Mouse (Mus musculus) midbrain, embryonic 16.5 days (tissue): Measurements from ENCODE around the gene Sash3. TPM values are rescaled to one million over a fixed set of nuclear protein-coding genes. Genes with fewer than 3 reads are reported as not detected.

Experiments
- ATAC-seq: fragments of 200-750 bp; cut with Nextera tagmentation; 2 replicates; pipeline ENCODE4 v1.8.0; 2017; ENCODE audit warnings: moderate TSS enrichment
- H3K27ac ChIP-seq: fragments of 300-500 bp; sonication (generic); 2 replicates; pipeline ENCODE4 v1.5.1; 2014; ENCODE audit warnings: mild to moderate bottlenecking, low read length, mixed read lengths
- H3K27me3 ChIP-seq: fragments of 300-500 bp; sonication (generic); 2 replicates; pipeline ENCODE4 v1.6.1; 2014; ENCODE audit warnings: low read depth, low read length, mixed read lengths; ENCODE audit not compliant: control insufficient read depth, insufficient read depth
- H3K36me3 ChIP-seq: fragments of 300-500 bp; sonication (generic); 2 replicates; pipeline ENCODE4 v1.6.1; 2014; ENCODE audit warnings: mild to moderate bottlenecking, low read length, moderate library complexity, mixed read lengths; ENCODE audit not compliant: control insufficient read depth, insufficient read depth
- H3K4me1 ChIP-seq: fragments of 300-500 bp; sonication (generic); 2 replicates; pipeline ENCODE4 v1.6.1; 2014; ENCODE audit warnings: mild to moderate bottlenecking, low read length, mixed read lengths; ENCODE audit not compliant: control insufficient read depth, insufficient read depth
- H3K4me2 ChIP-seq: fragments of 300-500 bp; sonication (generic); 2 replicates; pipeline ENCODE4 v1.6.1; 2014; ENCODE audit warnings: mild to moderate bottlenecking, low read length, mixed read lengths
- H3K4me3 ChIP-seq: fragments of 300-500 bp; sonication (generic); 2 replicates; pipeline ENCODE4 v1.5.1; 2014; ENCODE audit warnings: low read depth, mild to moderate bottlenecking, low read length, moderate library complexity, mixed read lengths
- H3K9ac ChIP-seq: fragments of 300-500 bp; sonication (generic); 2 replicates; pipeline ENCODE4 v1.6.1; 2014; ENCODE audit warnings: low read depth, low read length, mixed read lengths
- H3K9me3 ChIP-seq: fragments of 300-500 bp; sonication (generic); replicated peaks from 2 replicates; pipeline ENCODE4 v1.6.1; 2014; ENCODE audit warnings: mild to moderate bottlenecking, low read length, mixed read lengths; ENCODE audit not compliant: control insufficient read depth, poor library complexity, severe bottlenecking
- WGBS: fragments of 180-500 bp; shearing (Covaris S2); extraction: QIAGEN DNeasy Blood & Tissue Kit; methylation state at CpG from one replicate; pipeline ENCODE4 v1.1.7; 2014; 5-methylcytosine and 5-hydroxymethylcytosine counted together
- polyA plus RNA-seq: library from polyadenylated mRNA; unstranded; fragments of >200 nt; fragmentation: Nextera tagmentation; extraction: Ambion mirVana; gene quantifications from 2 replicates; pipeline ENCODE4 v1.2.1, GENCODE M21; 2015

The Sash3 gene
- polyA plus RNA-seq, 1 experiment from 2014 or later = 1.2 TPM

DNA sequence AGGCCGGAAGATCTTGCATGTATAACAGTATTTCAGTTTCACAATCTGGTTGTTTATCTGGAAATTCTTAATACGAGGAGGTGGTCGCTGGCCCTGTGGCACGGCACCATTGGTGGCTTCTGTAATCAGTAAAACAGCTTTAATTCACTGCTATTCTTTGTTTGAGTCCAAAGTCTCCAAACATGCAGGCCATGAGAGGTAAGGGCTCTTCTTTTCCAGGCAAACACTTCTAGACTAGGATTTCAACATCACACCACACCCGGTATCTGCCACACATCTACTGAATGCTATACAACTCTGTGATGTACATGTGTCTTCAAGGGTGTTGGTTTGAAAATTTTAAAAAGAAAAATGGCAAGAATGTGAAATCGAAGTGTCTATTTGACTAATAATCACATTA lies 45.0 kb downstream of the Sash3 start:
- Histone ChIP-seq H3K4me1 (no peaks in the 10 kb centered on the region), H3K9me3 (no peaks in the 10 kb centered on the region), H3K4me3 (no peak overlapping the region), H3K4me2 (no peak overlapping the region), H3K27ac (no peak overlapping the region), H3K9ac (no peak overlapping the region), H3K36me3 (peaks cover 5% of the 10 kb centered on the region; the same call in 1 of the 2 replicates), H3K27me3 (no peaks in the 10 kb centered on the region)
- 91% methylated on average over 6 of the region's 6 CpGs for WGBS
- ATAC-seq = no peak

GRCm38 (mm10) chrX:48193235-48194152 lies 47.3 kb downstream of the Sash3 start:
- Histone ChIP-seq H3K36me3 (peaks cover 5% of the 10 kb centered on the region; the same call in 1 of the 2 replicates), H3K27me3 (no peaks in the 10 kb centered on the region), H3K4me2 (no peak overlapping the region), H3K4me1 (no peaks in the 10 kb centered on the region), H3K4me3 (no peak overlapping the region), H3K9ac (no peak overlapping the region), H3K27ac (no peak overlapping the region), H3K9me3 (no peaks in the 10 kb centered on the region)
- no peak for ATAC-seq
- 56% methylated on average over 14 of the region's 14 CpGs for WGBS

GRCm38 (mm10) chrX:48197856-48198255 lies 51.6 kb downstream of the Sash3 start:
- Histone ChIP-seq H3K9me3 (no peaks in the 10 kb centered on the region), H3K9ac (no peak overlapping the region), H3K4me3 (no peak overlapping the region), H3K27me3 (no peaks in the 10 kb centered on the region), H3K27ac (no peak overlapping the region), H3K4me2 (no peak overlapping the region), H3K36me3 (no peaks in the 10 kb centered on the region), H3K4me1 (no peaks in the 10 kb centered on the region)
- ATAC-seq = no peak
- 82% methylated on average over 3 of the region's 3 CpGs for WGBS

DNA sequence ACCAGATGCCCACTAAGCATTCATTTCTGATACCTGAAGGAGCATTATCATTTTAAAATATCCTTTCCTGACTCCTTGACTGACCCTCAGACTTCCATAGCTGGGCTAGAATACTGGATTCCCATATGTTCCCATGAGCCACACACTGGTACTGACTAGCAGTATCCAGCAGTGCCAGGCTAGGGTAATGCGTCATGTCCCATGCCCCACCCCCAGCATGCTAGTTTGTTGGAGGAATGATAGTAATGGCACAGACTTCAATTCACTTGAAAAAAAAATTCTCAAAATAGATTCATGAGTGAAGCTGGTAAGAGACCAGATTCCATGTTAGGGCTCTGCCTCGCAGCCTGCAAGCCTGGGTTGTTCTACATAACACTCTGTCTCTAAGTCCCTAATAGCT lies 52.8 kb downstream of the Sash3 start:
- no peaks in the 10 kb centered on the region for H3K27me3 ChIP-seq
- H3K27ac ChIP-seq = no peak overlapping the region
- no peak overlapping the region for H3K9ac ChIP-seq
- H3K4me1 ChIP-seq = peaks cover 2% of the 10 kb centered on the region; the same call in 1 of the 2 replicates
- WGBS = 92% methylated on average over 2 of the region's 2 CpGs
- H3K4me3 ChIP-seq = no peak overlapping the region
- no peak overlapping the region for H3K4me2 ChIP-seq
- no peaks in the 10 kb centered on the region for H3K9me3 ChIP-seq
- no peak for ATAC-seq
- H3K36me3 ChIP-seq = no peaks in the 10 kb centered on the region

DNA sequence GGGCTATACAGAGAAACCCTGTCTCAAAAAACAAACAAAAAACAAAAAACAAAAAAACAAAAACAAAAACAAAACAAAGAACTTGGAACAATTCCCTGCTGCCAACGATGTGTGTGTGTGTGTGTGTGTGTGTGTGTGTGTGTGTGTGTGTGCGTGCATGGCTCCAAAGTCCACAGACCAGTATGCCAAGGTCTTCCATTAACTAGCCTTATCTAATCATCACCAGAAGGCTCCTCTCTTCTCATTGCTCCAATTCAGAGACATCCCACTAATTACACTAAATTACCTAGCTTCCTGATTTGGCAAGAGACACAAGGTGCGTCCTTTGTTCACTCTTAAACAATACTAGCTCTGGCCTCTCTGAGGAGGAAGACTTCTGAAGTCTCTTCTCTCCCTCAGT lies 54.5 kb downstream of the Sash3 start:
- Histone ChIP-seq H3K4me1 (peaks cover 9% of the 10 kb centered on the region), H3K9ac (no peak overlapping the region), H3K9me3 (no peaks in the 10 kb centered on the region), H3K36me3 (no peaks in the 10 kb centered on the region), H3K4me2 (no peak overlapping the region), H3K27ac (no peak overlapping the region), H3K27me3 (no peaks in the 10 kb centered on the region), H3K4me3 (no peak overlapping the region)
- ATAC-seq = no peak
- 87% methylated on average over 3 of the region's 3 CpGs for WGBS

DNA sequence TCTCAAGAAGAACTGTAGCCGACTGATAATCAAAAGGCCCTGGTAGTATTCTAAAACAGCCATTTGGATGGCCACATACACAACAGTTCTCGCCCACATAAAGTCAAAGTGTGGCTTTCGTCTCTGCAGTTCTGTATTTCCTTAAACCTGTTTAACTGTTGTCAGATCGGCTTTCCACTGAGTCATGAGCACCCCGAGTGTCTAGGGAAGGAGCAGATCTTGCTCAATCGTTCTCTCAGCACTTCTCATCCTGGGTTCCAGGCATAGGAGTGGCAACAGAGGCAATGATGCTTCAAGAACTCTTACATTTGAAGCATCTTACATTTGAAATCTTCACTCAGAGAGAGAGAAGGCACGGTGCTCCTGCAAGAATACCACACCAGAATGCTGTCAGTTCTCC lies 55.7 kb downstream of the Sash3 start:
- 83% methylated on average over 7 of the region's 7 CpGs for WGBS
- H3K4me1 ChIP-seq = peaks cover 18% of the 10 kb centered on the region
- H3K9me3 ChIP-seq = no peaks in the 10 kb centered on the region
- no peak overlapping the region for H3K9ac ChIP-seq
- no peaks in the 10 kb centered on the region for H3K27me3 ChIP-seq
- ATAC-seq = no peak
- H3K4me3 ChIP-seq = no peak overlapping the region
- no peak overlapping the region for H3K27ac ChIP-seq
- no peaks in the 10 kb centered on the region for H3K36me3 ChIP-seq
- H3K4me2 ChIP-seq = no peak overlapping the region

DNA sequence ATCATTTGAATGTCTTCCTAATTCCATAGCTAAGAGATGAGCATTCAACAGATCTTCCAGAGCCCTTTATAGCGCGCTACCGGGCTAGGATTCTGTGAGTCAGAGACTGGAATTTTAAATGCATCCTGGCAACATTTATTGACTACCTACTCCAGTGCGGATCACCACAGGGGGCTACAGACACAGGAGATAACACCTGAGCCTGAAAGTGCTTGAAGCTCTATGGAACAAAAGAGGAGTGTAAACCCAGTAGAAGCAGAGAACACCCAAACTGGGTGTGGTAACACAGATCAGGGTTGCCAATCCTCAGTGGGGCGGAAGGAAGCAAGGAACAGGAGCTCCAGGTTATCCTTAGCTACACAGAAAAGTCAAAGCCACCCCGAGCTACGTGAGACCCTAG lies 56.2 kb downstream of the Sash3 start:
- no peak for ATAC-seq
- H3K36me3 ChIP-seq = no peaks in the 10 kb centered on the region
- H3K27me3 ChIP-seq = no peaks in the 10 kb centered on the region
- H3K4me2 ChIP-seq = no peak overlapping the region
- no peak overlapping the region for H3K27ac ChIP-seq
- no peak overlapping the region for H3K4me3 ChIP-seq
- H3K9me3 ChIP-seq = no peaks in the 10 kb centered on the region
- H3K4me1 ChIP-seq = peaks cover 19% of the 10 kb centered on the region
- WGBS = 85% methylated on average over 7 of the region's 7 CpGs
- H3K9ac ChIP-seq = no peak overlapping the region

GRCm38 (mm10) chrX:48202995-48203394 lies 56.8 kb downstream of the Sash3 start:
- no peaks in the 10 kb centered on the region for H3K9me3 ChIP-seq
- WGBS = 69% methylated on average over 4 of the region's 4 CpGs
- no peak overlapping the region for H3K4me2 ChIP-seq
- H3K27ac ChIP-seq = no peak overlapping the region
- no peak for ATAC-seq
- H3K27me3 ChIP-seq = no peaks in the 10 kb centered on the region
- H3K36me3 ChIP-seq = no peaks in the 10 kb centered on the region
- no peak overlapping the region for H3K4me3 ChIP-seq
- peaks cover 19% of the 10 kb centered on the region for H3K4me1 ChIP-seq
- no peak overlapping the region for H3K9ac ChIP-seq

DNA sequence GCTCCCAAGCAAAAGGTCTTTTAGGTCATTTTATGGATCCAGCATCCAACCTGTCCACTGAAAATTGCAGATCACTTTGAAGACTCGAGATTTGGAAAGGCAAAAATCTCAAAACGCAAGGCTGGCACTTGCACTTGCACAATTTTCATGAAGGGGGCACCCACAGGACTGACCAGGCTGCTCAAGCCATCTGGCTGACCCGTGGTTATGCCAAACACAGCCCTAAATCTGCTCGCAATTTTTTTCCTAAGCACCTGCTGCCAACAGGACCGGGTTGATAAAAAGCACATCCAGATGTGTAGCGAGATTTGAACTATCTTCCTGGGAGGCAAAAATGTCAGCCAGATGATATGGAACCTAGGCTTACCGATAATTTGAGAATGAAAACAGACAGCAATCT lies 57.5 kb downstream of the Sash3 start:
- Histone ChIP-seq H3K9ac (no peak overlapping the region), H3K9me3 (no peaks in the 10 kb centered on the region), H3K4me2 (no peak overlapping the region), H3K4me1 (peaks cover 19% of the 10 kb centered on the region), H3K27ac (no peak overlapping the region), H3K27me3 (no peaks in the 10 kb centered on the region), H3K4me3 (no peak overlapping the region), H3K36me3 (no peaks in the 10 kb centered on the region)
- ATAC-seq = no peak
- WGBS = 87% methylated on average over 7 of the region's 7 CpGs
